Mouse (Mus musculus) left cerebral cortex, postnatal 25 days (tissue): ENCODE data around the gene Ikbke. TPM values are rescaled to one million over a fixed set of nuclear protein-coding genes. Genes with fewer than 3 reads are reported as not detected.

Experiments
- DNase-seq, 2 experiments: peaks; one replicate each; pipeline ENCODE4 v3.0.0; 2022; ENCODE audit warnings: low spot score in 2 of 2, mixed read lengths in 1 of 2
- intact Hi-C: fragments of 180-260 bp; cut with DNase I; formaldehyde crosslinking; loops from one replicate; pipeline ENCODE4 v1.15.1; 2025
- total RNA-seq, 2 experiments: library from RNA; stranded (reverse); gene quantifications; 2 replicates each; pipeline ENCODE4 v1.2.3; 2021

Ikbke gene
- total RNA-seq, 2 experiments from 2014 or later: 1.4 to 1.7 TPM

- intact Hi-C loops: no loop called here
- no peak for DNase-seq
Measured at GRCm38 (mm10) chr1:131208081-131208480, 71.3 kb downstream of the Ikbke start.

- DNase-seq: peak in 1 of 2 experiments; percentile 48
Measured at GRCm38 (mm10) chr1:131207531-131207930, 71.9 kb downstream of the Ikbke start.

GRCm38 (mm10) chr1:131206342-131206741 is 73.1 kb downstream of the Ikbke start:
- intact Hi-C loops: no loop called here
- no peak for DNase-seq

More at GRCm38 (mm10) chr1:131207531-131207930, 71.9 kb downstream of the Ikbke start:
- intact Hi-C loops: no loop called here

GRCm38 (mm10) chr1:131204461-131204860 is 74.9 kb downstream of the Ikbke start:
- DNase-seq: no peak
- intact Hi-C loops: no loop called here

Other genes starting within 250 kb of the Ikbke start
- gene Mapkapk2, start 181.8 kb downstream of the Ikbke start, total RNA-seq: 10 to 100 TPM; 25.8 to 28.3 TPM
- 10 to 100 TPM in 1 of 2 experiments, 1 to 10 TPM in 1; 9.4 to 14.1 TPM for gene Dyrk3, start 141.3 kb downstream of the Ikbke start, total RNA-seq
- 10 to 100 TPM; 34.1 to 36.7 TPM for gene Eif2d, start 126.4 kb downstream of the Ikbke start, total RNA-seq
- gene Rassf5, start 34.3 kb downstream of the Ikbke start, total RNA-seq: 10 to 100 TPM; 24.0 to 25.3 TPM
- 10 to 100 TPM; 82.7 to 83.7 TPM for gene Srgap2, start 247.7 kb upstream of the Ikbke start, total RNA-seq
- 1 to 10 TPM; 1.1 to 1.2 TPM for gene Fam72a, start 248.3 kb upstream of the Ikbke start, total RNA-seq